Mouse (Mus musculus): ENCODE results near the gene Gckr. TPM values are rescaled to one million over a fixed set of nuclear protein-coding genes. Genes with fewer than 3 reads are reported as not detected.
"Not testable (repeated sequence)": the region's sequence is repeated elsewhere in the genome, so short reads cannot be mapped to it uniquely, and the experiment has no call there.

Gene Gckr
- polyA plus RNA-seq, 3 experiments from 2014 or later, result 0.15 to 0.48 TPM; not detected in 1

DNA sequence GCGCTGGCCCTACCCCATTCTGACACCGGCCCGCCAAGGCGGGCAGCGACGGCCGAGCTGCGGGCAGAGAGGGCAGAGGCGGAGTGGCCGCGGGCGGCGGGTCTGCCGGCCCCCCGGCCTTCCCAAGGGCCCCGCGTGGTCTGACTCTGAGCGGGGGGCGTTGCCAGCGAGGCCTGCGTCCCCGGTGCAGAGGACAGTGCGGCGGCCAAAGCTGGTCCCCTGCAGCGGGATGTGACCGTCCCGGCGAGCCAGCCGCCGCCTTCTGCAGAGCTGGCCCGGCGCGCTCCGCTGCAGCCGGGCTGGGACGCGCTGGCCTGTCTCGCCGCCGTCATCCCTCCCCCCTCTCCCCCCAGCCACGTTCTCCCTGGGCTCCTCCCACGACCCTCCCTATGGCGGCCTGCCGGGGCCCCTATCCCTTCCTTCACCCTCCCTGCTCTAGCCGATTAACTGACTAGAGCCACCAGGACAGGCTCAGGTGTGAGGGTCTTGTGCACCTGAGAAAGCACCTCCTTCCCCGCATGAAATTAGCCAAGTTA is 1.6 kb upstream of the Gckr start, which contains the start of gene Fndc4:
Gene Fndc4, minus strand, starts transcription at position 475 of the 536 bp plus-strand sequence.
- ATAC-seq, result no peak

DNA sequence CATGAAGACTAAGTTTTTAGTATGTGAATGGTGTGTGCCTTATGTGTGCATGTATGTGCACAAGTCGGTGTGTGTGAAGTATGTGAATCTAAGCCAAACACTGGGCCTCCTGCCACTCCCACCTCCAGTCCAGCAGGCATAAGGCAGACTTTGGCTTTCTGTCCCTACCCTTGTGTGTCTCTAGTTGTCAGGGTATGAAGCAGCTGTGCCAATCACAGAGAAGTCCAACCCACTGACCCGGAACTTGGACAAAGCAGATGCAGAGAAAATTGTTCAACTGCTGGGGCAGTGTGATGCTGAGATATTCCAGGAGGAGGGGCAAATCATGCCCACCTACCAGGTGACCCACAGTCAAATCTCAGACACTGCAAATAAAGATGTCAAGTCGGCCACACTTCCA is 738 bp downstream of the Gckr start:
- ATAC-seq, result no peak

DNA sequence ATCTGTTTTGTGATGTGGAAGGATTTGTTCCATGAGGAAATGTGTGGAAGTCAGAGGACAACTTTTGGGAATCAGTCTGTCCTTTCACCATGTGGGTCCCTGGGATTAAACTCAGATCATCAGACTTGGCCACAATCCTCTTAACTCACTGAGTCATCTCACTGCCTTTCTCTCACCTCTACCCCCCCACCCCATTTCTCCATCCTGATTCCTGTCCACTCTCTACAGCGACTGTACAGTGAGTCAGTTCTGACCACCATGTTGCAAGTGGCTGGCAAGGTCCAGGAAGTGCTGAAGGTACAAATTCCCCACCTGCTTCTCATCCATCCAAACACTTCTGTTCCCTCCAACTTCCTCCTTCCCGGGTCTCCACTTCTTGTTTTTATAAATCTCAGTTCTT is 1.2 kb downstream of the Gckr start:
- no peak for ATAC-seq

DNA sequence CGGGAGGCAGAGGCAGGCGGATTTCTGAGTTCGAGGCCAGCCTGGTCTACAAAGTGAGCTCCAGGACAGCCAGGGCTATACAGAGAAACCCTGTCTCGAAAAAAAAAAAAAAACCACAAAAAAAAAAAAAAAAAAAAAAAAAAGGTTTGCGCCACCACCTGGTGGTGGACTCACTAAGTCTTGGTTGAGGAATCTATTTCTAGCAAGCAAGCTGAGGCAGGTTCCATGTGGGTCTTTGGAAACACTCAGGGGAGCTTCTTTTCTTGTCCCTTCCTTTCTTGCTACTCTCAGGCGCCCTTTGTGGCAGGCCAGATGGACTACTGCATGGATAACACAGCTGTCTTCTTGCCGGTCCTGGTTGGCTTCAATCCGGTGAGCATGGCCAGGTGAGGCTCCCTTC is 4.6 kb downstream of the Gckr start:
- ATAC-seq, result no peak

DNA sequence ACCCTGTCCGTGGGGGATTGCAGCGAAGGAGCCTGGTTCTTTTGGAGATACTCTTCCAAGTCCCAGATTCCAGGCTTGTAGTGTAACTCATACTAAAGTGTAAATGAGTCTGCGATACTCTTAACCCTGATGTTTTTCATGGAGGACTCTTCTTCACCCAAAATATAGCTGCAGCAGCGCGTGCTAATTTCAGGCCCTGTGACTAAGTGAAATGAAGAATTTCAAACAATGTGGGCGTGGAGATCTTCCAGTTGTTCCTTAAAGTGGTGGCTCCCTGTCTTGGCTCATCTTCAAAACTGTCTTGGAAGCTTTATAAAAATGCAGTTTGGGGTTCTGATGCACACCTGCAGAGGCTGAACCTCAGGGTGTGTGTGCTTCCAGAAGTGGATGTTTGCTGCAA is 5.8 kb downstream of the Gckr start:
- no peak for ATAC-seq

DNA sequence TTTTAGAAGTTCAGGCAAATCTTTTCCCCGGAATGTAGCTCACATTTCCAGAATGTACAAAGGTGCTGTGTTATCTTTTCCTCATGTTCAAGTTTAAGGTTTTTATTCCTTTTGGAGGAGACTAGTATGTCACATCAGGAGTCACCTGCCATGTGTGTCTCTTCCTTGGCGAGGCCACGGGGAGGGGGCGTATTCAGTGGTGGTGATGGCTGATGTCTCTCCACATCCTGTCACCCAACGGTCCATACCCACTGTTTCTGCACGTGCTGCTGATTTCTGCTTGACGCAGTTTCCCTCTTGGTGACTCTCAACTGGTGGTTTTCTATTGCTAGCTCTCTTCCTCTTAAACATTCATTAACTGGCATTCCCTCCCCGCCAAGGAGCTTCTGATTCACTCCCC is 15.6 kb downstream of the Gckr start:
- ATAC-seq, result no peak

DNA sequence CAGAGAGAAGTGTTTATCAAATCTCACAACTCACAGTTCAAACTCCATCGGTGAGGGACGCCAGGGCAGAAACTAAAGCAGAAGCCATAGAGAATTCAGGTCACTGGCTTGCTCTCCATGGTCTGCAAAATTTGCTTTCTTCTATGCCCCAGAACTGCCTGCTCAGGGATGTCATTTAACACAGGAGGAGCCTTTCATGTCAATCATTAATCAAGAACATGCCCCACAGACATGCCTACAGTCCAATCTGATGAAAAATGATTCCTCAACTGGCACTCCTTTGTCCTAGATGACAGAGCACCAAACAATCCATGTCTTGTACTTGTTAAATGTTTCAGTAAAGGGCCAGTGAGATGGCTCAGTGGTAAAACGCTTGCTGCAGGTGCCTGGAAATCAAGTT is 25.5 kb downstream of the Gckr start:
- no peak for ATAC-seq

DNA sequence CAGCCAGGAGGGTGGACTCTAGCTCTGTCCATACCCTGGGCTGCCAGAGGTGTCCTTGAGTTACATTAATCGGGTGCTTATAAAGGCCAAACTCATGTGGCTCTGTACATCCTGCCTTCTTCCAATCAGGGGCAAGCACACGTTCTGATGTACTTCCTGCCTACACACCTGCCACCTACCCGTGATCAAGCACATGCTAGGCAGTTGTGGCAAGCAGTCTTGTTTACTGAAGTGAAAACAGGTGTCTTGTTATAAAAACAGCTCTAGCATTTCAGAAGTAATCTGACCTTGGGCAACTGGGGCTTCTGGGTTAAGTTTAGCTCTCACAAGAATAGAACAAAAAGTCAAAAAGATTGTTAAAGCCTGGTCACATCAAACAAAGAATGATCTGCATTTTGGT is 26.8 kb downstream of the Gckr start:
- ATAC-seq, result no peak

DNA sequence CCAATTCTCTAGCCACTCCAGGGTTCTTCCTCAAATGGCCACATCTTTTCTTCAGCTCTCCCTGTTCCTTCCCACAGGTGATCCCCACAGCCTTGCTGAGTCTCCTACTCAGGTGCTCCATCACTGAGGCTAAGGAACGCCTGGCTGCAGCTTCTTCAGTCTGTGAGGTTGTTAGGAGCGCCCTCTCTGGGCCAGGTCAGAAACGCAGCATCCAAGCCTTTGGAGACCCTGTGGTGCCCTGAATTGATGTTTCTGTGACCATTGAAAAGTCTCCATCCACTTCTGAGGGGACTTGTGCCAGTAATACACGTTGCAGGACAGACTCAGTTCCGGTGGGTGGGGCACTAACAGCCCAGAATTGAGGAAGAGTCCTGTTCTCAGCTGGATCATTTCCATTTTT is 29.6 kb downstream of the Gckr start:
- no peak for ATAC-seq

DNA sequence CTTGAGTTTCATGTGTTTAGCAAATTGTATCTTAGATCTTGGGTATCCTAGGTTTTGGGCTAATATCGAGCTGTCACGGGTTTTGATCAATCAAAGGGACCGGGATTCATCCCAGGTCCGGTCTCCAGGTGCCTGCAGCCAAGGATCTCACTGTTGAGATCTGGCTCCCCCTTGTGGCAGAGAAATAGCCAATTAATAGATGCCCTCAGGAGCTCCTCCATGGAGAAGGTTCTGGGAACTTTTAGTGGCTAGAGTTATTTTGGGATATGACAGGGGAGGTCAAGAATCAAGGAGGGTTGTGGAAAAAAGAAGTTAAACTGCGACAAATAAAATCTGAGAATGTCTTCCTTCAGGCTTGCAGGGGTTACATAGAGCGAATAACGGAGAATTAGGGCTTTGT is 31.0 kb downstream of the Gckr start:
- no peak for ATAC-seq

DNA sequence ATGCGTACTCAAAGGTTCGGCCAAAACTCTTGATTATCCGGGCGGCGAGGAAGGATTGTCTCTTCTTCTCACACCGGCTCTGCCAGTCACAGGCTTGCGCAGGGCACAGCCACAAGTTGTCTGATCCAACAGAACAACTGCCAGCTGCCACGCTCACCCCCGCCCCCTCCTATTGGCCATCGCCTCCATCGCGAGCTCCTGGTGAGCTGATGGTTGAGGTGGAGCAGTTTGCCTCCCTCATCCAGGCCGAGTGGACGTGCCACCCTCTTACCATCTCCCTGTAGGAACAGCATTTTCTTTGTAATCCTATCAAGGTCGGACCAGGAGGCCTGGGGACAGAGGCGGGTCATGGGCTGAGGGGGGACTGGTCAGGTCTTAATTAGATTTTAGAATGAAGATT is 60.3 kb downstream of the Gckr start:
- not testable (repeated sequence) for ATAC-seq

DNA sequence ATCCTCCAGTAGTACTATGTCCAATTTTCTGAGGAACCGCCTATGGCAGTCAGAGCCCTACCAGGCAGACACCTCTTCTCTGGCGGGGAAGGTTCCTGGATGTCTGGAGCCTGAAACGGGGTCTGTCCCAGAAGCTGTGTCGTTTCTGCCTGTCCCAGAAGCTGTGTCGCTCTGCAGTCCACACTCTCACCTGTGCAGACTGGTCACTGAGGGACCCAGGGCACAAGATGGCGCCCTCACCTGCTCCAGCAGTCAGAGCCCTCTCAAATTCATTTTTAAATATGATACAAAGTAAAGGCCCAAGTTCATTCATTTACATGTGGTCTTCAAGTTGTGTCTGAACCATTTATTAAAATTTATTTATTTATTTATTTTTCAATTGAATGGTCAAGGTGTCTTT is 63.7 kb downstream of the Gckr start:
- ATAC-seq, result no peak

Other genes with a start within 250 kb of the Gckr start
- gene Atraid, start 249.1 kb upstream of the Gckr start, polyA plus RNA-seq (2017; shearing (Covaris generic)), result 10 to 100 TPM; 61.6 to 98.6 (median 81.7) TPM
- gene Slc5a6, start 248.5 kb upstream of the Gckr start, polyA plus RNA-seq (2017; shearing (Covaris generic)), result 1 to 10 TPM; 4.9 to 7.0 (median 4.9) TPM
- 10 to 100 TPM in 1 of 3 experiments, 1 to 10 TPM in 2; 5.4 to 11.8 (median 7.8) TPM for gene Cad, start 242.7 kb upstream of the Gckr start, polyA plus RNA-seq (2017; shearing (Covaris generic))
- not detected for gene Dnajc5g, start 191.2 kb upstream of the Gckr start, polyA plus RNA-seq (2017; shearing (Covaris generic))
- gene Slc30a3, start 189.2 kb upstream of the Gckr start, polyA plus RNA-seq (2017; shearing (Covaris generic)), result under 1 TPM in 2 of 3 experiments, not detected in 1; 0.45 to 0.57 TPM
- not detected for gene Trim54, start 180.7 kb upstream of the Gckr start, polyA plus RNA-seq (2017; shearing (Covaris generic))
- not detected for gene Ucn, start 158.6 kb upstream of the Gckr start, polyA plus RNA-seq (2017; shearing (Covaris generic))
- 10 to 100 TPM; 40.8 to 67.2 (median 64.2) TPM for gene Mpv17, start 143.2 kb upstream of the Gckr start, polyA plus RNA-seq (2017; shearing (Covaris generic))
- 1 to 10 TPM in 1 of 3 experiments, under 1 TPM in 2; 0.19 to 3.2 (median 0.29) TPM for gene Gm29609, start 117.5 kb upstream of the Gckr start, polyA plus RNA-seq (2017; shearing (Covaris generic))
- 100 to 1,000 TPM in 1 of 3 experiments, 10 to 100 TPM in 2; 61.8 to 103 (median 81.3) TPM for gene Gtf3c2, start 117.3 kb upstream of the Gckr start, polyA plus RNA-seq (2017; shearing (Covaris generic))
- 100 to 1,000 TPM in 2 of 3 experiments, 10 to 100 TPM in 1; 96.4 to 122 (median 119) TPM for gene Snx17, start 104.2 kb upstream of the Gckr start, polyA plus RNA-seq (2017; shearing (Covaris generic))
- 10 to 100 TPM; 38.7 to 45.8 (median 44.4) TPM for gene Eif2b4, start 104.0 kb upstream of the Gckr start, polyA plus RNA-seq (2017; shearing (Covaris generic))
- 1 to 10 TPM; 3.5 to 6.1 (median 5.4) TPM for gene Zfp513, start 95.1 kb upstream of the Gckr start, polyA plus RNA-seq (2017; shearing (Covaris generic))
- 10 to 100 TPM; 38.5 to 63.1 (median 49.7) TPM for gene Ppm1g, start 76.8 kb upstream of the Gckr start, polyA plus RNA-seq (2017; shearing (Covaris generic))
- 100 to 1,000 TPM in 1 of 3 experiments, 10 to 100 TPM in 2; 84.6 to 104 (median 84.9) TPM for gene Nrbp1, start 56.6 kb upstream of the Gckr start, polyA plus RNA-seq (2017; shearing (Covaris generic))
- gene Gm9970, start 56.2 kb upstream of the Gckr start, polyA plus RNA-seq (2017; shearing (Covaris generic)), result not detected
- gene Krtcap3, start 45.8 kb upstream of the Gckr start, polyA plus RNA-seq (2017; shearing (Covaris generic)), result 10 to 100 TPM; 25.8 to 27.7 (median 26.9) TPM
- 1 to 10 TPM; 3.3 to 4.4 (median 4.3) TPM for gene Ift172, start 6.3 kb upstream of the Gckr start, polyA plus RNA-seq (2017; shearing (Covaris generic))
- not detected for gene Fndc4, start 1.4 kb upstream of the Gckr start, polyA plus RNA-seq (2017; shearing (Covaris generic))
- gene Zfp512, start 155.0 kb downstream of the Gckr start, polyA plus RNA-seq (2017; shearing (Covaris generic)), result 10 to 100 TPM; 24.3 to 48.9 (median 45.0) TPM
- gene 4930548H24Rik, start 188.3 kb downstream of the Gckr start, polyA plus RNA-seq (2017; shearing (Covaris generic)), result under 1 TPM in 1 of 3 experiments, not detected in 2; 0.28 TPM
- gene Gpn1, start 197.3 kb downstream of the Gckr start, polyA plus RNA-seq (2017; shearing (Covaris generic)), result 10 to 100 TPM; 47.7 to 62.6 (median 49.7) TPM
- 10 to 100 TPM; 27.4 to 28.4 (median 28.0) TPM for gene Slc4a1ap, start 229.6 kb downstream of the Gckr start, polyA plus RNA-seq (2017; shearing (Covaris generic))
- gene Supt7l, start 230.4 kb downstream of the Gckr start, polyA plus RNA-seq (2017; shearing (Covaris generic)), result 10 to 100 TPM; 17.1 to 23.1 (median 18.4) TPM